Mouse (Mus musculus) midbrain, embryonic 16.5 days (tissue): Measurements from ENCODE around the gene Gsdmc4. TPM values are rescaled to one million over a fixed set of nuclear protein-coding genes. Genes with fewer than 3 reads are reported as not detected.
A peak's percentile ranks its signal among the peaks of the same experiment; 100 is the strongest.
"Not testable (repeated sequence)": the region's sequence is repeated elsewhere in the genome, so short reads cannot be mapped to it uniquely, and the experiment has no call there.

Experiments used
- ATAC-seq: fragments of 200-750 bp; cut with Nextera tagmentation; 2 replicates; pipeline ENCODE4 v1.8.0; 2017; ENCODE audit warnings: moderate TSS enrichment
- H3K27ac ChIP-seq: fragments of 300-500 bp; sonication (generic); 2 replicates; pipeline ENCODE4 v1.5.1; 2014; ENCODE audit warnings: mild to moderate bottlenecking, low read length, mixed read lengths
- H3K27me3 ChIP-seq: fragments of 300-500 bp; sonication (generic); 2 replicates; pipeline ENCODE4 v1.6.1; 2014; ENCODE audit warnings: low read depth, low read length, mixed read lengths; ENCODE audit not compliant: control insufficient read depth, insufficient read depth
- H3K36me3 ChIP-seq: fragments of 300-500 bp; sonication (generic); 2 replicates; pipeline ENCODE4 v1.6.1; 2014; ENCODE audit warnings: mild to moderate bottlenecking, low read length, moderate library complexity, mixed read lengths; ENCODE audit not compliant: control insufficient read depth, insufficient read depth
- H3K4me1 ChIP-seq: fragments of 300-500 bp; sonication (generic); 2 replicates; pipeline ENCODE4 v1.6.1; 2014; ENCODE audit warnings: mild to moderate bottlenecking, low read length, mixed read lengths; ENCODE audit not compliant: control insufficient read depth, insufficient read depth
- H3K4me2 ChIP-seq: fragments of 300-500 bp; sonication (generic); 2 replicates; pipeline ENCODE4 v1.6.1; 2014; ENCODE audit warnings: mild to moderate bottlenecking, low read length, mixed read lengths
- H3K4me3 ChIP-seq: fragments of 300-500 bp; sonication (generic); 2 replicates; pipeline ENCODE4 v1.5.1; 2014; ENCODE audit warnings: low read depth, mild to moderate bottlenecking, low read length, moderate library complexity, mixed read lengths
- H3K9ac ChIP-seq: fragments of 300-500 bp; sonication (generic); 2 replicates; pipeline ENCODE4 v1.6.1; 2014; ENCODE audit warnings: low read depth, low read length, mixed read lengths
- H3K9me3 ChIP-seq: fragments of 300-500 bp; sonication (generic); replicated peaks from 2 replicates; pipeline ENCODE4 v1.6.1; 2014; ENCODE audit warnings: mild to moderate bottlenecking, low read length, mixed read lengths; ENCODE audit not compliant: control insufficient read depth, poor library complexity, severe bottlenecking
- WGBS: fragments of 180-500 bp; shearing (Covaris S2); extraction: QIAGEN DNeasy Blood & Tissue Kit; methylation state at CpG from one replicate; pipeline ENCODE4 v1.1.7; 2014; 5-methylcytosine and 5-hydroxymethylcytosine counted together
- polyA plus RNA-seq: library from polyadenylated mRNA; unstranded; fragments of >200 nt; fragmentation: Nextera tagmentation; extraction: Ambion mirVana; gene quantifications from 2 replicates; pipeline ENCODE4 v1.2.1, GENCODE M21; 2015

Gene Gsdmc4
- polyA plus RNA-seq, 1 experiment from 2014 or later = not detected

DNA sequence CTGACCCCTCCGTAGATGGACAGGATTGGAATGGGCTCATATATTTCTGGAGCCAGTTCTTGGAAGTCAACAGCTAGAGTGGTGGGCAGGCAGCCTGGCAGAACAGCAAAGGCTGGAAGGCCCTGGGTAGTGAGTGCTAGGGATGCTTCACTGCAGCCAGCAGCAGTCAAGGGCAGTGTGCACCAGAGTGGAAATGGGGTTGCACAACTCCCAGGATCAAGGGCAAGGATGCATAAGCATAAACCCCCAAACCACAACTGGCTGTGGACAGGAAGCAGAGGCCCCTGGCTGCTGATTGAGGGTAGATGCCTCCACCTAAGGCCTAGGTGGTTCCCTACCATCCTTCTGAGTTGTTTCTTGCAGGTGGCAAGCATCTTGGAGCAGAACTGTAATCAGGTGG lies 12.4 kb upstream of the Gsdmc4 start:
- Histone ChIP-seq H3K9me3 (no peaks in the 10 kb centered on the region), H3K4me1 (no peaks in the 10 kb centered on the region), H3K27ac (no peak overlapping the region), H3K4me2 (no peak overlapping the region), H3K4me3 (no peak overlapping the region), H3K9ac (no peak overlapping the region), H3K36me3 (no peaks in the 10 kb centered on the region), H3K27me3 (no peaks in the 10 kb centered on the region)
- WGBS = 92% methylated on average over 1 of the region's 1 CpGs
- ATAC-seq = 0 out of 2 replicates have a peak, but pooled peaks have one; percentile 9

DNA sequence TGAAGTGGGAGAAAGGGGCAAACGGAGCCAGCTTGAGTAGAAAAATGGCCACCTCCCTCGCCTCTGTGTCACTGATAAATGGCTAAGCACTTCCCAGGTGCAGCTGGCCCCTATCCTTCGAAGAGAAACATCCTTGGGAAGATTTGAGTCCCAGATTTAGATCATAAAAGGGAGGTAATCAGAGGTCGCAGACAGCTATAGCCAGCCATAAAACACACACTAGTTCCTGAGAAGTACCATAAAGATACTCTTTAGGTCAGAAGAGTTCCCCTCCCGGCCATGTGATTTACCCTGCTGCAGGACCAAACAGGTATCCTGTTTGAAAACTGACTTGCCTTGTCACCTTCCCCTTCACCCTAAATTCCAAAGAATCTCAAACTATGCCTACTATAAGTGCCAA lies 9.5 kb upstream of the Gsdmc4 start:
- not testable (repeated sequence) for H3K4me2 ChIP-seq, H3K27ac ChIP-seq, H3K36me3 ChIP-seq, H3K27me3 ChIP-seq, H3K4me3 ChIP-seq, H3K9ac ChIP-seq, H3K9me3 ChIP-seq, H3K4me1 ChIP-seq, ATAC-seq
- 89% methylated on average over 2 of the region's 5 CpGs for WGBS

- not testable (repeated sequence) for H3K4me2 ChIP-seq, H3K9ac ChIP-seq, H3K4me3 ChIP-seq, H3K27ac ChIP-seq, H3K9me3 ChIP-seq, ATAC-seq, H3K4me1 ChIP-seq, H3K27me3 ChIP-seq, H3K36me3 ChIP-seq
- 73% methylated on average over 1 of the region's 2 CpGs for WGBS
Measured at GRCm38 (mm10) chr15:63919728-63920127, 7.6 kb upstream of the Gsdmc4 start.

- H3K4me3 ChIP-seq, H3K27ac ChIP-seq, H3K4me2 ChIP-seq, H3K36me3 ChIP-seq, H3K9ac ChIP-seq, H3K4me1 ChIP-seq, H3K9me3 ChIP-seq, ATAC-seq, H3K27me3 ChIP-seq: not testable (repeated sequence)
- WGBS = 89% methylated on average over 3 of the region's 4 CpGs
Measured at GRCm38 (mm10) chr15:63916584-63916983, 4.5 kb upstream of the Gsdmc4 start.

DNA sequence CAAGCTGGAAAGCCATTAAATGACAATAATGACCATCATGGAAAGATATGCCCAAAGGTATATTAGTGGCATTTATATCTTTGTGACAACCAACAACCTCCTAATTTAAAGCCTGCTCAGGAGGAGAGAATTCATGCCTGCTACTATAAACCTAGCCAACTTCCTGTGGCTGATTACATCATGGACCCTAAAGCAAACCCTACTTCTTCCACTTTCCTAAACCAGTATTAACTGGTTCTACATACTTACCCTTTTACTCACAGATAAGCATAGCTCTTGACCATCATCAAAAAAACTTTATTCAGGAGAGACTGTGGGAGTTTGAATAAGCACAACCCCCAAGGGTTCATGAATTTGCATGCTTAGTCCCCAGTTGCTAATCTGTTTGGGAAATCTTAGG lies 2.2 kb downstream of the Gsdmc4 start:
- not testable (repeated sequence) for H3K4me3 ChIP-seq, H3K27ac ChIP-seq, H3K9ac ChIP-seq

DNA sequence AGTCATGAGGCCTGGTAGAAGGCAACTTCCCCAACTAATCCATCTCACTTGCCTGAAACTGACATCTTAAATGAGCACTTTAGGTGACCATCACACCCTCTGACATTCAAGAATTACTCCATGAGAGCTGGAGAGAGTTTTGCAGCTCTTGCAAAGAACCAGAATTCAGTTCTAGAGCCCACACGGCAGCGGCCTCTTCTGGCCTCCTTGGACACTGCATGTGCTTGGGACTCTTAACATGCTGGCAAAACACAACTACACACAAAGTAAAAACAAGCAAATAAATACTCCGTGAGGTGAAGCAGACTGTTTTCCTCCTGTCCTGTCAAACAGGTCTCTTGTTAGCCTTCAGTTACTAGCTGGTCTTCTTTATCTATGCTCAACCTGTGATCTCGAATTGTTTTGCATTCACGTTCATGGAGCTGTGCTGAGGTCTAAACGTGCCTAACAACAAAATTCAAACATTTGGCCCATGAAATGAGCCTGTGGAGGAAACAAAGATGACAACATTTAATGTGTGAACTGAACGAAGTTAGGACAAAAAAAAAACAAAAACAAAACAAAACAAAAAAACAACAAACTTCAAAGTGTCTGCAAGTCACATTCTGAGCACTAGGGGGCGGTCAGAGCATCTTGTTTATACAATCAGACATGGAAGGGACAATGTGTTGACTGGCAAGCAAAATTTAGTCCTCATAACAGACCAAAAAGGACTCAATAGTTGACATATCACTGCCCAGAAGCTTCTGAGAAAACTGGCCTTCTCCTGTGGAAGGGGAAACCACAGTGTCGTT lies 16.3 kb downstream of the Gsdmc4 start:
- not testable (repeated sequence) for H3K4me2 ChIP-seq, H3K9me3 ChIP-seq, H3K9ac ChIP-seq, H3K4me3 ChIP-seq, H3K4me1 ChIP-seq, ATAC-seq, H3K27me3 ChIP-seq, H3K36me3 ChIP-seq, H3K27ac ChIP-seq
- WGBS = 37% methylated on average over 9 of the region's 9 CpGs

More for the DNA sequence above, 2.2 kb downstream of the Gsdmc4 start:
- not testable (repeated sequence) for H3K36me3 ChIP-seq, H3K4me2 ChIP-seq, H3K9me3 ChIP-seq, H3K27me3 ChIP-seq, ATAC-seq, H3K4me1 ChIP-seq

GRCm38 (mm10) chr15:63888440-63888839 lies 23.7 kb downstream of the Gsdmc4 start:
- H3K4me1 ChIP-seq, H3K4me3 ChIP-seq, H3K9me3 ChIP-seq, H3K36me3 ChIP-seq, H3K9ac ChIP-seq, H3K27ac ChIP-seq, ATAC-seq, H3K27me3 ChIP-seq, H3K4me2 ChIP-seq: not testable (repeated sequence)
- WGBS = 66% methylated on average over 3 of the region's 5 CpGs

GRCm38 (mm10) chr15:63887949-63888348 lies 24.1 kb downstream of the Gsdmc4 start:
- not testable (repeated sequence) for ATAC-seq, H3K27me3 ChIP-seq, H3K4me2 ChIP-seq, H3K9ac ChIP-seq, H3K36me3 ChIP-seq, H3K27ac ChIP-seq, H3K9me3 ChIP-seq, H3K4me1 ChIP-seq, H3K4me3 ChIP-seq
- WGBS = no CpG with 5 or more reads among the region's 5 CpGs

- not testable (repeated sequence) for H3K9ac ChIP-seq, H3K27ac ChIP-seq, H3K36me3 ChIP-seq, H3K4me3 ChIP-seq, H3K27me3 ChIP-seq, H3K4me1 ChIP-seq, ATAC-seq, H3K9me3 ChIP-seq, H3K4me2 ChIP-seq
- 100% methylated on average over 1 of the region's 3 CpGs for WGBS
Measured at GRCm38 (mm10) chr15:63878458-63878857, 33.6 kb downstream of the Gsdmc4 start, which contains the start of gene Gsdmc3. TSS of gene Gsdmc3 (minus strand) at chr15:63878558.
